Mouse (Mus musculus) CH12F3 (cell line): ENCODE measurements around the gene Morc2a.

Source experiments
- in situ Hi-C: fragments of 300-500 bp; cut with MboI; formaldehyde crosslinking; loops from 2 replicates; pipeline ENCODE4 v1.14.3; 2020; ENCODE audit warnings: low sequenced_read_pairs

Gene Morc2a

DNA sequence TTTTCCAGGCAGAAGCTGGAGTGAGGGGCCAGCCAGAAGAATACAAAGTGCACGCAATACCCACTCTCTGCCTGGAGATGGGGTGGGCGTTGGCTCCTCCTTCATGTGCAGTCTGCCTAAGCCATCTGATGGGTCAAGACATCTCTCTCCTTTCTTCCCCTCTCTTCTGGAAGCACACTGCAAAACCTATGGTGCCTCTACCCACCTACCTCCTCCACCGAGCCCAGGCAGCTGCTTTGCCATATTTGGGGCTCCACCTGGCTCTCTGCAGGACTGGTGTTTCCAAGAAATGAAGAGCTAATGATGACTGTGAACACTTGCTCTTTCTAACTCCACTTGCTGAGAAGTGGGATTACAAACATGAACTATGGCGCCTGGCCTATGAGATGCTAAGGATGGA lies 82.5 kb downstream of the Morc2a start:
- in situ Hi-C loops = no loop called here

- in situ Hi-C loops = no loop called here
Observed at GRCm38 (mm10) chr11:3733933-3734636, 85.1 kb downstream of the Morc2a start.

DNA sequence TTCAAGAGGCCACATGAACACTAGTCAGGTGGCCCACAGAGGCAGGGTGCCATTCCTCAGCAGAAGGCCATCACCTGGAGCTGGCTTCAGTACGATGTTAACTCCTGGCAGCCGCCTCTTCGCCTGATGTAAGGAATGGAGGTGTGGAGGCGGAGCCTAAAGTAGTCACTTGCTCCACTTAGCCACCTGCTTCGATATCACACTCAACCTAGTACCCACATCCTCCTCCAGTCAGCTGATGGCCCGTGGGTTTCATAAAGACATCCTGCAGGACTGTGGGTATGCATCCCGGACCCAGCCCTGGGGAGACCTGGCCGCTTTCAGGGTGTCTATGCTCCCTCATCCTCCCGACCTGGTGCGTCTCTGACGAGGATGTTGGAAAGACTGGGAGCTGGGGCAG lies 86.7 kb downstream of the Morc2a start:
- in situ Hi-C loops = no loop called here

DNA sequence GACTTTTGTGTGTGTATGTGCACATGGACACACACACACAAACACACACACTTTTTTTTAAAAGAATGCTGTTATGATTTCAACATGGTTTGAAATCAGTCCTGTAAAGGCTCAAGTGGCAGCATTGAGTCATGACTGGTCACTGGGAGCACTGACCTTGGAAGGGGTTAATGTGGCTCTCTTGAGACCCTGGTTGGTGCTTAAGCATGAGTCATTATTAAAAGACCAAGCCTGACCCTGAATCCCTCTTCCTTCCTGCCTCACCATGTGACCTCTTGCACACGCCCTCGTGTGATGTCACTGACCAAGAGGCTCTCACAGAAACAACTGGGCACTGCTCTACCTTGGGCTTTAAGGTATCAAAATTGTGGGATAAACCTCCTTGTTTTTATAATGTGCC lies 89.8 kb downstream of the Morc2a start:
- in situ Hi-C loops = no loop called here
